Mouse (Mus musculus) bone marrow macrophage, adult 2 months (primary cell): ENCODE data around the gene Cd59a. TPM values are rescaled to one million over a fixed set of nuclear protein-coding genes. Genes with fewer than 3 reads are reported as not detected.
A peak's percentile ranks its signal among the peaks of the same experiment; 100 is the strongest.
"Not testable (repeated sequence)": the region's sequence is repeated elsewhere in the genome, so short reads cannot be mapped to it uniquely, and the experiment has no call there.

Source experiments
- H3K27ac ChIP-seq: 2 replicates; pipeline ENCODE4 v1.5.1; 2012; ENCODE audit warnings: low read depth, low read length; ENCODE audit not compliant: insufficient read depth
- H3K4me1 ChIP-seq: 2 replicates; pipeline ENCODE4 v1.6.1; 2012; ENCODE audit warnings: low read length; ENCODE audit not compliant: control insufficient read depth, insufficient read depth
- H3K4me3 ChIP-seq: 2 replicates; pipeline ENCODE4 v1.5.1; 2012; ENCODE audit warnings: mild to moderate bottlenecking, low read length, moderate library complexity; ENCODE audit not compliant: insufficient read depth
- CTCF ChIP-seq: IDR thresholded peaks from 2 replicates; pipeline ENCODE4 v1.5.1; 2012; ENCODE audit warnings: low read depth, mild to moderate bottlenecking, low read length, moderate library complexity
- POLR2A ChIP-seq: IDR thresholded peaks from 2 replicates; pipeline ENCODE4 v1.6.1; 2012; ENCODE audit warnings: mild to moderate bottlenecking, low read depth, low read length, borderline replicate concordance
- polyA plus RNA-seq: library from polyadenylated mRNA; stranded (reverse); fragments of >200 nt; gene quantifications from 2 replicates; pipeline ENCODE4 v1.2.4, GENCODE M21; 2012; ENCODE audit not compliant: missing spikeins, insufficient read depth, insufficient read length

Cd59a gene
- 16.3 and 17.4 TPM in 2 replicates for polyA plus RNA-seq

GRCm38 (mm10) chr2:104095741-104096213 lies at the start of gene Cd59a:
TSS of gene Cd59a (plus strand) at chr2:104095801.
- H3K4me3 ChIP-seq = peak within 1 kb of the TSS; percentile 83
- TF ChIP-seq POLR2A (no peak), CTCF (no peak)
- H3K4me1 ChIP-seq = peaks cover 2% of the 10 kb centered on the region; the same call in 1 of the 2 replicates
- H3K27ac ChIP-seq = no peak within 1 kb of the TSS

GRCm38 (mm10) chr2:104058381-104058780 lies 37.2 kb upstream of the Cd59a start:
- H3K4me3 ChIP-seq = no peak overlapping the region
- H3K27ac ChIP-seq = no peak overlapping the region
- peaks cover 4% of the 10 kb centered on the region for H3K4me1 ChIP-seq
- TF ChIP-seq POLR2A = no peak
- TF ChIP-seq CTCF = no peak

GRCm38 (mm10) chr2:104058954-104059353 lies 36.6 kb upstream of the Cd59a start:
- TF ChIP-seq POLR2A (no peak), CTCF (no peak)
- no peak overlapping the region for H3K27ac ChIP-seq
- no peak overlapping the region for H3K4me3 ChIP-seq
- H3K4me1 ChIP-seq = peaks cover 4% of the 10 kb centered on the region

GRCm38 (mm10) chr2:104059786-104060185 lies 35.8 kb upstream of the Cd59a start:
- H3K4me1 ChIP-seq = peaks cover 4% of the 10 kb centered on the region
- no peak overlapping the region for H3K4me3 ChIP-seq
- TF ChIP-seq CTCF (no peak), POLR2A (no peak)
- peak overlapping the region; percentile 2; the same call in 1 of the 2 replicates for H3K27ac ChIP-seq

DNA sequence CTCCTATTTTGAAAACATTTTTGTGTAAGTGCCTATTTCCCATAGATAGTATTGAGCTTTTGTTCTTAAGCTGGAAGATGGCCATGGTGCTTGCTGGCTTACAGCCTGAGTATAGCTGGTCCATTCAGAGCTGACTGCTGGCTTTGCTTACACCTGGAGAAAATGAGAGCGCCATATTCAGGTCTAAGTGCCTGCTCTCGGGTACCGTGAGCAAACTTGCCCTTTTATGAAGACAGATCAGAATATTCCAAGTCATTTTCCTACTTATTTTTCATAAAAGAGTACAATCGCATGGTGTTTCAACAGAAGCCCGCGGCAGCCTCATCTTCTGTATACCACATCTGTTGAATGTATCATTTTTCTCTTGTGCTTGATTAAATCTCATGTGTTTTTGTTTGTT lies 34.6 kb upstream of the Cd59a start:
- H3K4me1 ChIP-seq = peaks cover 4% of the 10 kb centered on the region
- TF ChIP-seq CTCF (no peak), POLR2A (no peak)
- no peak overlapping the region for H3K27ac ChIP-seq
- no peak overlapping the region for H3K4me3 ChIP-seq

GRCm38 (mm10) chr2:104062665-104063064 lies 32.9 kb upstream of the Cd59a start:
- H3K4me1 ChIP-seq = peaks cover 4% of the 10 kb centered on the region
- no peak for TF ChIP-seq CTCF
- TF ChIP-seq POLR2A = no peak
- H3K4me3 ChIP-seq = no peak overlapping the region
- H3K27ac ChIP-seq = no peak overlapping the region

GRCm38 (mm10) chr2:104064152-104064551 lies 31.4 kb upstream of the Cd59a start:
- Histone ChIP-seq H3K4me3 (no peak overlapping the region), H3K4me1 (peaks cover 3% of the 10 kb centered on the region; the same call in 1 of the 2 replicates), H3K27ac (no peak overlapping the region)
- no peak for TF ChIP-seq CTCF
- no peak for TF ChIP-seq POLR2A

- H3K4me1 ChIP-seq, H3K4me3 ChIP-seq, H3K27ac ChIP-seq: not testable (repeated sequence)
Observed at GRCm38 (mm10) chr2:104065526-104065925, 30.1 kb upstream of the Cd59a start, which contains the start of gene Gm10912. TSS of gene Gm10912 (plus strand) at chr2:104065826.

DNA sequence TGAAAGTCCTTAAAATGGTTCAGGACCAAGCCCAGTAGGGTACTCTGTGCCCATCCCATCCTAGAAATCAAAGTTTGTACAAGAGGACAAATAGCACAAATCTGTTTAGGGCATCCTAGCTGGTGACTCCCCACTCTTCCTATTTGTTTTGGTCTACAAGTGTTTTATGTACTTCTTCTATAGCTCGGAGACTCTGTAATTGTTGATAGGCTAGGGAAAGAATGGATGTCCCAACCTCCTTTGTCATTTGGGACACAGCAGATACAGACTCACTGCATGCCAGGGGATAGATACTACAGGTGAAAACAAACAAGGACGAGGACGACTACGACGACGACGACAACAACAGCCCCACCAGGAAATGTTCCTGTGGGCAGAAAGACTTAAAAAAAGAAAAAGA lies 27.2 kb upstream of the Cd59a start, which contains the start of gene Gm10799:
Gene Gm10799, minus strand, starts transcription at position 101 of the 400 bp plus-strand sequence.
- H3K4me3 ChIP-seq, H3K27ac ChIP-seq, H3K4me1 ChIP-seq: not testable (repeated sequence)

- Histone ChIP-seq H3K4me3 (no peak within 1 kb of the TSS), H3K27ac (no peak within 1 kb of the TSS), H3K4me1 (0 out of 2 replicates have a peak, but pooled peaks cover 3% of the 10 kb centered on the region)
- TF ChIP-seq POLR2A (no peak), CTCF (no peak)
Observed at GRCm38 (mm10) chr2:104069704-104070185, 25.9 kb upstream of the Cd59a start, which contains the start of gene Cd59b. TSS of gene Cd59b (plus strand) at chr2:104069849.

DNA sequence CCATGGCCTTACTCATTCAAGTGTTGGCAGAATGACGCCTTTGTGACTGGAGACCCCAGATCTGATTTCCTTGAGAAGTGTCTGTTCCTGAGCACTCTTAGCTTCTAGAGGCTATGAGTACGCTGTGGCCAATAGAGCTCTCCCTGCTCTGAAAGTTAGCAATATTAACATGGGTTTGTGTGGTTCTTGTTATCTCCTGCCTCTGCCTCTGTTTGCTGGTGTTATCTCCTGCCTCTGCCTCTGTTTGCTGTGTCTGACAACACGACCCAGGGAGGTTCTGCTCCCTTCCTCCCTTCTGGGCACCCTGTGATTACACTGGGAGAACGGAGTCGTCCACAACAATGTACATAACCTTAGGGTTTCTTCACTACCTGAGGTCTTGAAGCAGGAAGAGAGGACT lies 17.3 kb upstream of the Cd59a start:
- not testable (repeated sequence) for H3K27ac ChIP-seq, H3K4me1 ChIP-seq, H3K4me3 ChIP-seq

DNA sequence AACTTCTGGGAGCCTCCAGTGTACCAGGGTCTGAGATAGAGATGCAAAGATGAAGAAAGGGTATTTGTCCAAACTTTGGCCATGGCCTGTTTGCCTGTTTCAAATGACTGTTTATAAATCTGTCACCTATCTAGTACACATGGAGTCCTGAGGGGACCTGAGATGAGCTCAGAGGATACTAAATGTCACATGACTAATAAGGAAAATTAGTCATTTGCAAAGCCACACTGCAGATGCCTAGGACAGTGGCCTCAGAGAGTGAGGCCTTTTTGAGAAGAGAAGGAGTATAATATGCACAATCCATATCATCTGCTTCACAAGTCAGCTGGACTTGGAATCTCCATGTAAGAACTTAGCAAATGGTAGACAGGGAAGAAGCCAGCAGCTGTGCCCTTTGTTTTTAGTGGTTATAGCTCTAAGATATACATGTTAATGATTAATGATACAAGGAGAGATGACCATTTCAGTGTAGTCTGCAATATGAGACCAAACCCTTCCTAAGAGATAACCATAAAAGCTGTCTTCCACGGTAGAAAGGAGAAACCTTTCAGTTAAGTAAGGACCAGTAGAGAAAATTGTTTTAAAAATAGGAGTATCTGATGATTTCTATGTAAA lies 14.1 kb upstream of the Cd59a start:
- not testable (repeated sequence) for H3K4me1 ChIP-seq

More for the DNA sequence above, 14.1 kb upstream of the Cd59a start:
- H3K4me3 ChIP-seq, H3K27ac ChIP-seq: not testable (repeated sequence)
